Mouse (Mus musculus) midbrain, embryonic 14.5 days (tissue): ENCODE measurements at regions not wholly inside any gene's neighbourhood (a gene's known extent, or its start where the extent isn't known, plus 50 kb on each side); places are given as distances from the start of the nearest gene placed in this dataset.

Experiments
- ATAC-seq: fragments of 200-750 bp; cut with Nextera tagmentation; 2 replicates; pipeline ENCODE4 v1.8.0; 2017; ENCODE audit warnings: moderate number of reproducible peaks, moderate library complexity; ENCODE audit not compliant: low FRiP score, low TSS enrichment
- DNase-seq: peaks from one replicate; pipeline ENCODE4 v3.0.0-alpha.2; 2015
- H3K27ac ChIP-seq: fragments of 300-500 bp; sonication (generic); replicated peaks from 2 replicates; pipeline ENCODE4 v1.5.1; 2014; ENCODE audit warnings: mild to moderate bottlenecking, low read depth, low read length, moderate library complexity
- H3K27me3 ChIP-seq: fragments of 300-500 bp; sonication (generic); 2 replicates; pipeline ENCODE4 v1.6.1; 2014; ENCODE audit warnings: low read length, control low read depth, mixed read lengths; ENCODE audit not compliant: control insufficient read depth, insufficient read depth
- H3K36me3 ChIP-seq: fragments of 300-500 bp; sonication (generic); 2 replicates; pipeline ENCODE4 v1.6.1; 2014; ENCODE audit warnings: low read length, control low read depth; ENCODE audit not compliant: control insufficient read depth, insufficient read depth
- H3K4me1 ChIP-seq: fragments of 300-500 bp; sonication (generic); 2 replicates; pipeline ENCODE4 v1.6.1; 2014; ENCODE audit warnings: mild to moderate bottlenecking, antibody characterized with exemption, low read length, control low read depth; ENCODE audit not compliant: control insufficient read depth, insufficient read depth
- H3K4me2 ChIP-seq: fragments of 300-500 bp; sonication (generic); 2 replicates; pipeline ENCODE4 v1.6.1; 2014; ENCODE audit warnings: mild to moderate bottlenecking, low read length, moderate library complexity
- H3K4me3 ChIP-seq: fragments of 300-500 bp; sonication (generic); replicated peaks from 2 replicates; pipeline ENCODE4 v1.5.1; 2014; ENCODE audit warnings: low read depth, low read length
- H3K9ac ChIP-seq: fragments of 300-500 bp; sonication (generic); replicated peaks from 2 replicates; pipeline ENCODE4 v1.6.1; 2014; ENCODE audit warnings: mild to moderate bottlenecking, low read length, moderate library complexity
- H3K9me3 ChIP-seq: fragments of 300-500 bp; sonication (generic); 2 replicates; pipeline ENCODE4 v1.6.1; 2016; ENCODE audit warnings: low read length, control low read depth, mixed read lengths; ENCODE audit not compliant: control insufficient read depth
- WGBS: fragments of 180-500 bp; shearing (Covaris S2); extraction: QIAGEN DNeasy Blood & Tissue Kit; methylation state at CpG from one replicate; pipeline ENCODE4 v1.1.7; 2014; 5-methylcytosine and 5-hydroxymethylcytosine counted together

GRCm38 (mm10) chr7:130007993-130008583 is 416.4 kb downstream of the Wdr11 start:
- Histone ChIP-seq H3K27ac (no peak overlapping the region), H3K9ac (no peak overlapping the region), H3K4me3 (no peak overlapping the region), H3K9me3 (no peaks in the 10 kb centered on the region), H3K27me3 (0 out of 2 replicates have a peak, but pooled peaks cover 4% of the 10 kb centered on the region), H3K4me2 (no peak overlapping the region), H3K4me1 (peaks cover 3% of the 10 kb centered on the region; the same call in 1 of the 2 replicates), H3K36me3 (no peaks in the 10 kb centered on the region)
- ATAC-seq (no peak), DNase-seq (no peak)
- 35% methylated on average over 6 of the region's 6 CpGs for WGBS

GRCm38 (mm10) chr7:130008591-130009418 is 417.1 kb downstream of the Wdr11 start:
- Histone ChIP-seq H3K4me1 (peaks cover 3% of the 10 kb centered on the region; the same call in 1 of the 2 replicates), H3K9me3 (no peaks in the 10 kb centered on the region), H3K4me2 (no peak overlapping the region), H3K27me3 (0 out of 2 replicates have a peak, but pooled peaks cover 4% of the 10 kb centered on the region), H3K4me3 (no peak overlapping the region), H3K36me3 (no peaks in the 10 kb centered on the region), H3K27ac (no peak overlapping the region), H3K9ac (no peak overlapping the region)
- 55% methylated on average over 12 of the region's 12 CpGs for WGBS
- no peak for DNase-seq
- ATAC-seq, result no peak

- 76% methylated on average over 8 of the region's 8 CpGs for WGBS
Observed at GRCm38 (mm10) chr7:130012067-130012466, 420.4 kb downstream of the Wdr11 start.

GRCm38 (mm10) chr7:130013109-130013508 is 421.4 kb downstream of the Wdr11 start:
- WGBS, result 86% methylated on average over 6 of the region's 6 CpGs
- no peak for ATAC-seq

More at GRCm38 (mm10) chr7:130012067-130012466, 420.4 kb downstream of the Wdr11 start:
- Histone ChIP-seq H3K4me1 (peaks cover 3% of the 10 kb centered on the region; the same call in 1 of the 2 replicates), H3K9me3 (no peaks in the 10 kb centered on the region), H3K4me2 (no peak overlapping the region), H3K27me3 (0 out of 2 replicates have a peak, but pooled peaks cover 4% of the 10 kb centered on the region), H3K36me3 (no peaks in the 10 kb centered on the region), H3K9ac (no peak overlapping the region), H3K27ac (no peak overlapping the region), H3K4me3 (no peak overlapping the region)
- ATAC-seq, result no peak
- DNase-seq, result no peak

GRCm38 (mm10) chr7:130014609-130015008 is 422.9 kb downstream of the Wdr11 start:
- no peak overlapping the region for H3K4me3 ChIP-seq
- no peaks in the 10 kb centered on the region for H3K9me3 ChIP-seq
- DNase-seq, result no peak
- no peaks in the 10 kb centered on the region for H3K27me3 ChIP-seq
- no peaks in the 10 kb centered on the region for H3K4me1 ChIP-seq
- H3K36me3 ChIP-seq, result no peaks in the 10 kb centered on the region
- 74% methylated on average over 10 of the region's 10 CpGs for WGBS
- H3K4me2 ChIP-seq, result no peak overlapping the region
- no peak overlapping the region for H3K27ac ChIP-seq
- ATAC-seq, result no peak
- H3K9ac ChIP-seq, result no peak overlapping the region

More at GRCm38 (mm10) chr7:130013109-130013508, 421.4 kb downstream of the Wdr11 start:
- Histone ChIP-seq H3K36me3 (no peaks in the 10 kb centered on the region), H3K27ac (no peak overlapping the region), H3K9ac (no peak overlapping the region), H3K9me3 (no peaks in the 10 kb centered on the region), H3K4me3 (no peak overlapping the region), H3K27me3 (0 out of 2 replicates have a peak, but pooled peaks cover 4% of the 10 kb centered on the region), H3K4me2 (no peak overlapping the region), H3K4me1 (peaks cover 3% of the 10 kb centered on the region; the same call in 1 of the 2 replicates)
- no peak for DNase-seq

- Histone ChIP-seq H3K4me3 (no peak overlapping the region), H3K27ac (no peak overlapping the region), H3K36me3 (no peaks in the 10 kb centered on the region), H3K27me3 (no peaks in the 10 kb centered on the region), H3K9ac (no peak overlapping the region), H3K4me1 (no peaks in the 10 kb centered on the region), H3K4me2 (no peak overlapping the region), H3K9me3 (no peaks in the 10 kb centered on the region)
- 80% methylated on average over 5 of the region's 5 CpGs for WGBS
- DNase-seq (no peak), ATAC-seq (no peak)
Observed at GRCm38 (mm10) chr7:130015375-130016014, 423.8 kb downstream of the Wdr11 start.

GRCm38 (mm10) chr7:130016015-130016874 is 424.6 kb downstream of the Wdr11 start:
- no peak overlapping the region for H3K27ac ChIP-seq
- H3K4me2 ChIP-seq, result no peak overlapping the region
- 76% methylated on average over 17 of the region's 17 CpGs for WGBS
- H3K9me3 ChIP-seq, result no peaks in the 10 kb centered on the region
- DNase-seq, result no peak
- H3K36me3 ChIP-seq, result no peaks in the 10 kb centered on the region
- H3K27me3 ChIP-seq, result no peaks in the 10 kb centered on the region
- H3K4me1 ChIP-seq, result no peaks in the 10 kb centered on the region
- ATAC-seq, result no peak
- no peak overlapping the region for H3K4me3 ChIP-seq
- no peak overlapping the region for H3K9ac ChIP-seq

- H3K9ac ChIP-seq, result no peak overlapping the region
- ATAC-seq, result no peak
- H3K27ac ChIP-seq, result no peak overlapping the region
- no peak overlapping the region for H3K4me2 ChIP-seq
- H3K36me3 ChIP-seq, result no peaks in the 10 kb centered on the region
- 69% methylated on average over 4 of the region's 4 CpGs for WGBS
- DNase-seq, result no peak
- H3K9me3 ChIP-seq, result no peaks in the 10 kb centered on the region
- no peak overlapping the region for H3K4me3 ChIP-seq
- no peaks in the 10 kb centered on the region for H3K27me3 ChIP-seq
- no peaks in the 10 kb centered on the region for H3K4me1 ChIP-seq
Observed at GRCm38 (mm10) chr7:130018891-130019290, 427.2 kb downstream of the Wdr11 start.
